Mouse (Mus musculus) cerebellum, adult 2 months (tissue): ENCODE measurements around the gene Ube2g1. TPM values are rescaled to one million over a fixed set of nuclear protein-coding genes. Genes with fewer than 3 reads are reported as not detected.

Source experiments
- DNase-seq, 2 experiments: peaks; one replicate each; pipeline ENCODE4 v3.0.0; 2021
- H3K27ac ChIP-seq: fragments of 200-500 bp; 2 replicates; pipeline ENCODE4 v1.5.1; 2012; ENCODE audit warnings: low read length, control low read depth, inconsistent platforms; ENCODE audit not compliant: insufficient read depth
- H3K27me3 ChIP-seq: fragments of 200-500 bp; 2 replicates; pipeline ENCODE4 v1.6.1; 2012; ENCODE audit warnings: inconsistent platforms, mild to moderate bottlenecking, low read length, moderate library complexity; ENCODE audit not compliant: control insufficient read depth, insufficient read depth
- H3K4me1 ChIP-seq: fragments of 200-500 bp; 2 replicates; pipeline ENCODE4 v1.6.1; 2011; ENCODE audit warnings: low read length; ENCODE audit not compliant: control insufficient read depth, insufficient read depth
- H3K4me3 ChIP-seq: fragments of 200-500 bp; replicated peaks from 2 replicates; pipeline ENCODE3; 2011; ENCODE audit warnings: mild to moderate bottlenecking, low read depth, low read length, control low read depth; ENCODE audit not compliant: insufficient read depth
- CTCF ChIP-seq: fragments of 200-500 bp; IDR thresholded peaks from 2 replicates; pipeline ENCODE4 v1.5.1; 2011; ENCODE audit warnings: low read depth, mild to moderate bottlenecking, control low read depth, low read length, moderate library complexity, borderline replicate concordance; ENCODE audit not compliant: insufficient read depth
- POLR2A ChIP-seq: fragments of 200-500 bp; IDR thresholded peaks from 2 replicates; pipeline ENCODE4 v1.6.1; 2011; ENCODE audit warnings: low read length, control low read depth, borderline replicate concordance; ENCODE audit not compliant: insufficient read depth
- WGBS: fragments of 180-500 bp; shearing (Covaris S2); methylation state at CpG from one replicate; pipeline ENCODE4 v1.1.7; 2018; 5-methylcytosine and 5-hydroxymethylcytosine counted together
- polyA plus RNA-seq: library from polyadenylated mRNA; depleted of rRNA; stranded (reverse); fragments of >200 nt; gene quantifications from 2 replicates; pipeline ENCODE4 v1.2.3, GENCODE M21; 2012

Ube2g1 gene
- polyA plus RNA-seq, 1 experiment, result 41.3 TPM

- no peak for TF ChIP-seq POLR2A
- DNase-seq, result no peak
- H3K4me1 ChIP-seq, result no peaks in the 10 kb centered on the region
- H3K27ac ChIP-seq, result no peak overlapping the region
- 78% methylated on average over 11 of the region's 11 CpGs for WGBS
- no peaks in the 10 kb centered on the region for H3K27me3 ChIP-seq
- no peak overlapping the region for H3K4me3 ChIP-seq
Measured at GRCm38 (mm10) chr11:72569671-72570318, 37.3 kb upstream of the Ube2g1 start.

DNA sequence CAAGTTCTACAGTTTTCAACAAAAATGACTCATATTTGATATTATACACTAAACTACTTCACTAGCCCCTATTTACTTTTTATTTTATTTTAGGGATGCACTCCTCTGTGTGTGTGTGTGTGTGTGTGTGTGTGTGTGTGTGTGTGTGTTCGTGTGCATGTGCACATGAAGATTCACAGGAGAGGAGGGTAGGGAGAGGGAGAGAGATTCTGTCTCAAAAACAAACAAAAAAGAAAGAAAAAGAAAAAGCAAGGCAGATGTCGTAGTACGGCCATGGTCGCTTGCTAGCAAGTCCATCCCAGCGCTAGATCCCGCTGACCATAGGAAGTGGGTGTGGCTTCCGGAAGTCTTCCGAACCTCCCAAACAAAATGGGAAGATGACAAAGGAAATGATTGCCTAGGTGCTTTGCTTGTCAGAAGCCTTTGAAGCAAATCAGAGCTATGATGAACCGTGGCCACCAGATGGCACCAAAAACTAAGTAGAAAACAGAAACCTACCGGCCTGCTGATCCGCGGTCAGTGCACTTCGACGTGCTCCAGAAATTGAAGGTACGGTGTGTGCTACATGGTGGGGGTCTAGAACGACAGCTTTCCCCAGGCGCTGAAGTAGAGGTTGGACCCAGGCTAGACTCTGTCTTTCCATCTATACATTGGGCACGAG lies 36.6 kb upstream of the Ube2g1 start:
- H3K4me3 ChIP-seq, result peak overlapping the region; percentile 29
- DNase-seq, result peak; percentile 80 to 85
- no peak overlapping the region for H3K27ac ChIP-seq
- no peaks in the 10 kb centered on the region for H3K4me1 ChIP-seq
- H3K27me3 ChIP-seq, result no peaks in the 10 kb centered on the region
- no peak for TF ChIP-seq POLR2A
- peak; percentile 77 for TF ChIP-seq CTCF
- WGBS, result 3% methylated on average over 18 of the region's 18 CpGs

- TF ChIP-seq CTCF (peak; percentile 25; the same call in 1 of the 2 replicates), POLR2A (no peak)
- 93% methylated on average over 1 of the region's 1 CpGs for WGBS
- Histone ChIP-seq H3K27me3 (no peaks in the 10 kb centered on the region), H3K4me3 (no peak overlapping the region), H3K27ac (no peak overlapping the region), H3K4me1 (no peaks in the 10 kb centered on the region; the same call in 1 of the 2 replicates)
- DNase-seq, result no peak
Measured at GRCm38 (mm10) chr11:72573819-72574218, 33.3 kb upstream of the Ube2g1 start.

DNA sequence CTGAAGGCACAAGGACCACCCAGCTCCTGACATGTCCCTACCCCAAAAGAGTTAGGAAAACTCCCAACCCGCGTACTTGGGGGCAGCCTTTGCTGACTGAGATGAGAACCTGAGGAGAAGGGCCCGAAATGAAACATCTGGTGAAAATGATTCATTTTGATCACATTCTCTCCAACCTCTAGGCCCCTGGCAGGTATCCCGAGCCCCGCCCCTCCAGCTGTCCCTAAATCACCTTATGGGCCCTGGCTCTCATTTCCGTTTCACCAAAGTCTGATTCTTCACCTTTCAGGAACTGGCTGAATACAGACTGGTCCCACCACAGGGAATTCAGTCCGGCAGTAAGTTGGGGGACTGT lies 31.0 kb upstream of the Ube2g1 start:
- 19% methylated on average over 7 of the region's 7 CpGs for WGBS
- H3K27me3 ChIP-seq, result no peaks in the 10 kb centered on the region
- no peak for TF ChIP-seq CTCF
- TF ChIP-seq POLR2A, result no peak
- no peak overlapping the region for H3K27ac ChIP-seq
- no peak for DNase-seq
- no peaks in the 10 kb centered on the region; the same call in 1 of the 2 replicates for H3K4me1 ChIP-seq
- peak overlapping the region; percentile 11 for H3K4me3 ChIP-seq

DNA sequence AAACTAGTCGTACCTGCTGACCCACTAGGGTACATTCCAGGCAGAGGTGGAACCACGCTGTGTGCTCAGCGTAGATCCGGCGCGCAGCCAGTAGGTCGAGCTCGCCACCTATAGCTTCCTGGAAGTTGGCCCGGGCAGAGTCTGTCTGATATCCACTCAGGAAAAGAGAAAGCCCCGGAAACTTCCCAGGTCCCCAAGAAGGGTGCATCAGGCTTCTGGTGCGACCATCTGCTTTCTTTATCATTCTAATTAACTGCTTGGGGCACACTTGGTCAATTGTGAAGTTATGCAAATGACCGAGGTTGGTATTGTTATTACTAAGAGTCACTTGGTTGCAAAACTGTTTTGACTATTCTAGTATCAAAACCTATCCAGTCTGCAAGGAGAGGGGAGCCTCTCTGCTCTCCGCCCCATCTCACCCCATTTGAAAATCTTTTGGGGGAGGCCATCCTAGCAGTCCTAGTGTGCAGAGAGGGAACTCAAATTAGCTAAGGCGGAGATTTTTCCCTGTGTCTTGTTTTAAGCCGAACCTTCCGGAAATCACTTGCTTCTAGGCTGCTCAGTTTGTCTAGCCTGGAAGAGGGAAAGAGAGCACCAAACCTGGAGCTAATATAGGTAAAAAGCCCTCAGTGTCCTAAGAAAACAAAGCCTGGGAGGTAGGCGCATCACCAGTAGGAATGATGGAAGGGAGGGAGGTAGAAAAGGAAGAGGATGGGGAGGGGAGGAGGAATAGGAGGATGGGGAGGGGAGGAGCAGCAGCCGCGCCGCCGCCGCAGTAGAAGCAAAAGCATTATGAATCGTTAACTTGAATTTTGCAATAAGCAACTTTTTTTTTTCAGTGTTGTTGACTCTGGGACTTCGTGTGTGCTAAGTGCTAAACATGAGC lies 30.4 kb upstream of the Ube2g1 start:
- Histone ChIP-seq H3K4me1 (peaks cover 4% of the 10 kb centered on the region), H3K27ac (no peak overlapping the region), H3K27me3 (no peaks in the 10 kb centered on the region), H3K4me3 (peak overlapping the region; percentile 11)
- DNase-seq, result peak; percentile 72 to 77
- WGBS, result 4% methylated on average over 24 of the region's 24 CpGs
- TF ChIP-seq POLR2A (no peak), CTCF (no peak)

GRCm38 (mm10) chr11:72578471-72578870 lies 28.6 kb upstream of the Ube2g1 start:
- H3K27ac ChIP-seq, result no peak overlapping the region
- H3K4me1 ChIP-seq, result peaks cover 11% of the 10 kb centered on the region
- no peak overlapping the region for H3K4me3 ChIP-seq
- WGBS, result 89% methylated on average over 4 of the region's 4 CpGs
- TF ChIP-seq CTCF, result no peak
- no peak for TF ChIP-seq POLR2A
- no peaks in the 10 kb centered on the region for H3K27me3 ChIP-seq
- no peak for DNase-seq

GRCm38 (mm10) chr11:72581609-72582447 lies 25.3 kb upstream of the Ube2g1 start:
- DNase-seq, result peak; percentile 34 to 52
- no peak for TF ChIP-seq POLR2A
- no peak for TF ChIP-seq CTCF
- Histone ChIP-seq H3K27me3 (no peaks in the 10 kb centered on the region), H3K4me3 (no peak overlapping the region), H3K4me1 (peaks cover 11% of the 10 kb centered on the region), H3K27ac (no peak overlapping the region)
- 32% methylated on average over 8 of the region's 8 CpGs for WGBS
